Mouse (Mus musculus) adipocyte (in vitro differentiated cells): ENCODE measurements around the gene Mrpl4.

Source experiments
- DNase-seq: peaks from one replicate; pipeline ENCODE4 v3.0.0-alpha.2; 2016; ENCODE audit warnings: low spot score

Mrpl4 gene

GRCm38 (mm10) chr9:21002627-21003551 lies at the start of gene Mrpl4:
Mrpl4 (plus strand) TSS chr9:21002738.
- peak; percentile 75 for DNase-seq

- DNase-seq: no peak
Measured at GRCm38 (mm10) chr9:20956989-20957388, 45.5 kb upstream of the Mrpl4 start.

DNA sequence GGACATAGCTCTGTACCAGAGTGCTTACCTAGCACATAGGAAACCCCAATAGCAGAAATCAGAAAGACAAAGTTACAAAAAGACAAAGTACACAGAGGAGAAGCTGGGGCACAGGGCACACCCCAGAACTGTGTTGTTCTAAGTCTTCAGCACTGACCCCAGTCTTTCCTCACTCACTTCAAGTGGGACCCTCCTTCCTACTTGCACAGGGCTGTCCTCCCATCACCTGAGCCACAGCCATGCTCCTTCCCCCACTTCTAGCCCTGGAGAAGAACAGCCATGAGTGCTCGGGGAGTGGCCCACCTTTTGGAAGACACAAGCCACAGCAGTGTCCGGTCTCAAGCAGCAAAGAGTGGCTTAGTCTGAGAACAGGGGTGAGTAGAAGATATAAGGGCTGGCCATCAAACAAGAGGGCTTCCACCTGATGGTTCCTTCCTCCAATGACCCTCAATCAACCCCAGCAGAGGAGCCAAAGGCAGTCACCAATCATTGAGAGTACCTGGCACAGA lies 43.1 kb upstream of the Mrpl4 start, which contains the start of gene Dnmt1:
Gene Dnmt1, minus strand, starts transcription at position 459 of the 509 bp plus-strand sequence.
- no peak for DNase-seq

DNA sequence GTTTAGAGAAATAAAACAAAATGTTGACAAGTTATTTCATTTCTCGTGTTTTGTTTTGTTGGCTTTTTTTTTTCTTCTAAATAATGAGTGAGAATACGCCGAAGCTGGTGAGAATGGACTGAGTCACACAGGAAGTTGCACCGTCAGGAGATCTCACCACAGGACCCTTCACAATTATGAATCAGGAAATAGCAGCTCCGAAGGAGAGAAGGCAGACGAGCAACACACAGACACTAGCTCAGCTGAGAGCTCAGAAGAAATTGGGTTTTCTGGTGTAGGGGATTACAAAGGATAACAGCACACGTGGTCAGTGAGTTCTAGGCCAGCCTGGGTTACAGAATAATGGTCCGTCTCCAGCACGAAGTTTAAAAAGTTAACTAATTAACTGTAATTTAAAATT lies 41.0 kb upstream of the Mrpl4 start:
- DNase-seq: no peak

- DNase-seq: peak; percentile 34
Measured at GRCm38 (mm10) chr9:20965606-20966005, 36.9 kb upstream of the Mrpl4 start.

DNA sequence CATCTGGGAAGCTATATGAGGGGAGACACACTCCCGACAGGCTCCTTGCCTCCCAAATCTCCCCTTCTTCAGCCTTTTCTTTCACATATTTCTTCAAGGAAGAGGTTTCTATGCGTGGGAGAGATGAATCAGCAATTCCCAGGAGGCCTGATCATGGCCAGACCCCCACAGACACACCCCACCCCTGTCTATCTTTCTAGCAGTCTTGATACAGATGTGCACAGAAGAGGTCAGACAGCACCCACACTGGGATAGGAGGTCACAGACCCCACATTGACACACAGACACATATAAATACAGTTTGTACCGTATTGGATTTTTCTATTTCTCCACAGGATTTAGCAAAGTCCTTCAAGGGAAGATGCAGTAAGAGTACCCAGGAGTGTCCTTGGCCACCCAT lies 36.5 kb upstream of the Mrpl4 start:
- DNase-seq: no peak

DNA sequence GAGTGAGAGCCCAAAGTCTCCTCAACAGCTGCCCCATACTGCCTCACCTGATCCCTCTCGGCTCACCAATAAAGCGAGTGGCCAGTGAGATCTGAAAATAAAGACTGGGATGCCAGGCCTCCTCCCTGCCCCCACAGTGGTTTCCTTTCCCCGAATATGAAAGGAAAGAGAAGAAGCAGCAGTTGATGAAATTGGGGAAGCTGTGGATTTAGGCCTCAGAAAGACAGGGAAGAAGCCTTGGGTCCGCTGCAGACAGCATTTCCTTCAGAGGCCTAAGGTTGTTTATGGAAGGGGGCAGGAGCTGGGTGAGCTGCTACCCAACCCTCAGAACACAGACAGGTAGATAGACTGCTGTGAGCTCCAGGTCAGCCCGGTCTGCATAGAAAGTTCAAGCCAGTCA lies 35.8 kb upstream of the Mrpl4 start:
- no peak for DNase-seq

GRCm38 (mm10) chr9:20971751-20972140 lies 30.8 kb upstream of the Mrpl4 start:
- peak; percentile 18 for DNase-seq

- DNase-seq: peak; percentile 45
Measured at GRCm38 (mm10) chr9:20972141-20972992, 30.2 kb upstream of the Mrpl4 start.

GRCm38 (mm10) chr9:20973001-20973681 lies 29.4 kb upstream of the Mrpl4 start:
- DNase-seq: no peak

GRCm38 (mm10) chr9:20973682-20974075 lies 28.9 kb upstream of the Mrpl4 start:
- DNase-seq: no peak

DNA sequence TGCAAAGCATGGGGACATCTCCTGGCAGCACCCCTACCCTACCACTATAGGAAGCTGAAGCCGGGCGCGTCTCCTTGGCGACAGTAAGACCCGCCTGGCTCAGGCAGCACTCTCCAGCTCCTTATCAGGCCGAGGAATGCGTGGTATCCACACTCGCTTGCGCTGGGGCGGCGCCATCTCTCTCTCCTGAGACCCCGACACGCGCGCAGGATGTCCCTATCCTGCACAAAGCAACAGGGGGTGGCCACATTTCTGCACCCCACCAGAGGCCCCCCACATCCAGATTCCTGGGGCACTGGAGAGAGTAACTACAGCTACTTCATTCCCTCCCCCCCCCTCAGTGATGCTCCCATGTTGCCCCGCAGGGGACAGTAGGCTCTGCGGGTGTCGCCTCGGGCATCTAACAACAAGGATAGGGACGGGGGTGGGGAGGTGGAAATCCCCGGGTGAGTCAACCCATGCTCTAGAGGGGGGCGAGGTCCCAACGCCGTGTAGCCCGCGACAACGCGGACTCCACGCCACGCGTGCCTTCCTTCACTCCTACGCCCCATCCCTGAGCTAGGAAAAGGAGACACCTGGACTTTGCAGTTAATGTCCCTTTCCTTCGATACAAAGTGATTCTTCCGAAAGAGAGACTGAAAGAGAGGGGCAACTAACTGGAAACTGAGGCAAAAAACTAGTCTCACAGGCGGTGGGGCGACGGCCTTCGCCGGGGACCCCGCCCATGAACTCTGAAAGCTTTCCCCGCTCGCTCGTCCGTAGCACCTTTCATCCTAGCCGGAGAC lies 26.9 kb upstream of the Mrpl4 start:
- no peak for DNase-seq

DNA sequence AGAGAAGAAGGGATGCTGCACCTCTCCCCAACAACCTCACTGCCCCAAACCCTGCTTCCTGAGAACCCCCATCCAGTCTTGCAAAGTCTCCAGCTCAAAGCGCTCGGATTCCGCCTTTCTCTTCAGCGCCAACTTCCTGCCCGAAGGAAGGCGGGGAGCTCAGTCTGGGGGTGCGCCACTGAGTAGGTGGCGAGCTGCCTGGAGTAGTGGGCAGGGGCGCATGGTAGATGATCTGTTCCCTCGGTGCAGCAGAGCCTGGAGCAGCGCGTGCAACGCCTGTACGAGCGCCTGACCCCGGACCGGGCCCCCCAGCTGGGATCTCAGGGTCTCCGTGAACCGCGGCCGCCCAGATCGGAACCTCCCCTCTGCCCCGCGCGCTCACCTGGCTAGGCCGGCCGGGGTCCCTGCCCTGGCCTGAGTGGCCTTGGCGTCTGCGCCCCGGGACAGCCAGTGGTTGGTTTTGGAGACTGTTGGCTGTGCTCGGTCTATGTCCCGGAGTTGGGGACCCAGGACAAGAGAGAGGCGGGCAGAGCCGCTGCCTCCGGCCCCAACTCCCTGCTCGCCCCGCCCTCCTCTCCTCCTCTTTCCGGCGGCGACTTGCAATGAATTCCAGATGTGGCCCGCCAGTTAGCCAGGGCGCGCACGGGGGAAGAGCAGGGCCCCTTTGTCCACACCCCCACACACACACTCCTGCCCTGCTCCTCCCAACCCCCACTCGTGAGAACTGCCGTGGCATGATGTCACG lies 26.1 kb upstream of the Mrpl4 start, which contains the start of gene S1pr2:
Gene S1pr2, minus strand, starts transcription at position 566 of the 745 bp plus-strand sequence.
- DNase-seq: peak; percentile 78

GRCm38 (mm10) chr9:20976961-20977689 lies 25.4 kb upstream of the Mrpl4 start:
- peak; percentile 67 for DNase-seq

DNA sequence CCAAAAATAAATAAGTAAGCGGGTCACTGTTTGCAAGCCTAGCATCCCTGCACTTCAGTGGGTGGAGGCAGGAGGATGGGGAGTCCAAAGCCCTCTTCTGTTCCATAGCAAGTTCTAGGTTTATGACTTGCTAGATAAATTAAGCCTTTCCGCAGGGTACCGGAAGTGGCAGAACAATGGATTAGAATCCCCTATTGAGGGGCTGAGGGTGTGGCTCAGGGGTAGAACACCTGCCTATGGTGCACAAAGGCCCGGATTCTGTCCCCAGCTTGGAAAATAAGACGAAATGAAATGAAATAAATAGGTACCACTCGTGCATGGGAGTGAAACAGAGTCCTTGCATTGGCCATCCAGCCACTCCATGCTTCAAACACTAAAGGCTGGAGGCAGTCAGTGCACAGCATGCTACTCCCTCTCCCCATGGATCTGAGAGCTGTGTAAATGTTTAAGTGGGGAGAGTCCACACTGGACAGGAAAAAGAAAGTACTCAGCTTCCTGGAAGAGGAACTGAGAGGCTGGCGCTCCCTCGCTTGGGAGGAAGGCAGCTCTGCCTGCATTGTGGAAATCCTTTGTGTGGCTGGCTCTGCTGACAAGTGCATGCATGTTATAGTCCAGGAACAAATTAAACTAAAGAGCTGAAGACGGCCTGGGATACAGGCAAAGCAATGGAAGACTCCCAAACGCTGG lies 24.0 kb upstream of the Mrpl4 start:
- DNase-seq: no peak

- DNase-seq: no peak
Measured at GRCm38 (mm10) chr9:20979181-20979580, 23.4 kb upstream of the Mrpl4 start.

- DNase-seq: no peak
Measured at GRCm38 (mm10) chr9:20979769-20980168, 22.8 kb upstream of the Mrpl4 start.

DNA sequence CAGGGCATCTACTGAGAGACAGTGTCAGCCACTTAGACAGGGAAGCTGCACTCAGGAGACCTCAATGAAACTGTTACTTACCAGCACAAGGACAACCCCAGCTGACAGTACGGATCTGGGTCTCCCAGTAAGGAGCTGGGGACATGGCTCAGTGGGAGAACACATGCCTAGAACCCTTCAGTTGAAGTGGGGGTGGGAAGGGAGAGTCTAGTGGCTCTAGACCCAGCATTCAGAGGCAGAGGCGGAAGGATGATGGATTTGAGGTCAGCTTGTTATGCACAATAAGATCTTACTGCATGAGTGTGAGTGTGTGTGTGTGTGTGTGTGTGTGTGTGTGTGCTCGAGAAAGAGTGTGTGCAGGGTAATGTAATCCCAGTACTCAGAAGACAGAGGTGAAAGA lies 20.4 kb upstream of the Mrpl4 start:
- DNase-seq: no peak

- DNase-seq: no peak
Measured at GRCm38 (mm10) chr9:20983169-20983568, 19.4 kb upstream of the Mrpl4 start.
